Mouse (Mus musculus): Measurements from ENCODE around the gene Pdxp. TPM values are rescaled to one million over a fixed set of nuclear protein-coding genes. Genes with fewer than 3 reads are reported as not detected.
A peak's percentile ranks its signal among the peaks of the same experiment; 100 is the strongest.

Pdxp gene
- 105 and 121 TPM in 2 replicates for polyA plus RNA-seq (2014; fragmentation: Nextera tagmentation; extraction: Ambion mirVana)

- peaks cover 6% of the 10 kb centered on the region for H3K36me3 ChIP-seq (replicated peaks; ENCODE audit: control insufficient read depth, insufficient read depth)
- no peaks in the 10 kb centered on the region for H3K9me3 ChIP-seq (ENCODE audit: control insufficient read depth, low read length)
- peaks cover 28% of the 10 kb centered on the region for H3K4me1 ChIP-seq (replicated peaks; ENCODE audit: control insufficient read depth, insufficient read depth, low read length)
- ATAC-seq (ENCODE audit: low FRiP score) (peak; percentile 95), DNase-seq (ENCODE audit: low spot score) (peak; percentile 96)
- H3K9ac ChIP-seq: peak within 1 kb of the TSS; percentile 87
- WGBS: 1% methylated on average over 47 of the region's 51 CpGs
- H3K4me2 ChIP-seq (replicated peaks): peak within 1 kb of the TSS; percentile 93
- peak within 1 kb of the TSS; percentile 86 for H3K4me3 ChIP-seq (replicated peaks; ENCODE audit: low read length)
- H3K27ac ChIP-seq: peak within 1 kb of the TSS; percentile 98
- no peaks in the 10 kb centered on the region for H3K27me3 ChIP-seq (ENCODE audit: control insufficient read depth, insufficient read depth, low read length)
These were observed at the start of gene Pdxp for GRCm38 (mm10) chr15:78913632-78914090. Gene Pdxp (plus strand): TSS chr15:78913919.

GRCm38 (mm10) chr15:78868398-78868797 is 45.3 kb upstream of the Pdxp start:
- ATAC-seq (ENCODE audit: low FRiP score) (peak; percentile 49; the same call in 1 of the 2 replicates), DNase-seq (ENCODE audit: low spot score) (peak; percentile 61)
- 23% methylated on average over 9 of the region's 9 CpGs for WGBS
- Histone ChIP-seq H3K9ac (no peak overlapping the region), H3K4me3 (replicated peaks; ENCODE audit: low read length) (no peak overlapping the region), H3K4me2 (replicated peaks) (no peak overlapping the region), H3K4me1 (replicated peaks; ENCODE audit: control insufficient read depth, insufficient read depth, low read length) (no peaks in the 10 kb centered on the region; the same call in 1 of the 2 replicates), H3K36me3 (replicated peaks; ENCODE audit: control insufficient read depth, insufficient read depth) (no peaks in the 10 kb centered on the region), H3K27me3 (ENCODE audit: control insufficient read depth, insufficient read depth, low read length) (no peaks in the 10 kb centered on the region), H3K9me3 (ENCODE audit: control insufficient read depth, low read length) (no peaks in the 10 kb centered on the region), H3K27ac (peak overlapping the region; percentile 71)

- ATAC-seq (ENCODE audit: low FRiP score) (peak; percentile 35; the same call in 1 of the 2 replicates), DNase-seq (ENCODE audit: low spot score) (peak; percentile 28)
- Histone ChIP-seq H3K9ac (no peak overlapping the region), H3K4me1 (replicated peaks; ENCODE audit: control insufficient read depth, insufficient read depth, low read length) (no peaks in the 10 kb centered on the region; the same call in 1 of the 2 replicates), H3K27ac (peak overlapping the region; percentile 71), H3K9me3 (ENCODE audit: control insufficient read depth, low read length) (no peaks in the 10 kb centered on the region), H3K4me2 (replicated peaks) (no peak overlapping the region), H3K27me3 (ENCODE audit: control insufficient read depth, insufficient read depth, low read length) (no peaks in the 10 kb centered on the region), H3K4me3 (replicated peaks; ENCODE audit: low read length) (no peak overlapping the region), H3K36me3 (replicated peaks; ENCODE audit: control insufficient read depth, insufficient read depth) (no peaks in the 10 kb centered on the region)
- 35% methylated on average over 7 of the region's 7 CpGs for WGBS
These were observed 44.9 kb upstream of the Pdxp start for GRCm38 (mm10) chr15:78868826-78869233.

GRCm38 (mm10) chr15:78869775-78870174 is 43.9 kb upstream of the Pdxp start:
- ATAC-seq (ENCODE audit: low FRiP score) (no peak), DNase-seq (ENCODE audit: low spot score) (peak; percentile 82)
- no peak overlapping the region for H3K4me3 ChIP-seq (replicated peaks; ENCODE audit: low read length)
- H3K4me2 ChIP-seq (replicated peaks): no peak overlapping the region
- WGBS: 24% methylated on average over 6 of the region's 6 CpGs
- no peaks in the 10 kb centered on the region for H3K9me3 ChIP-seq (ENCODE audit: control insufficient read depth, low read length)
- H3K27me3 ChIP-seq (ENCODE audit: control insufficient read depth, insufficient read depth, low read length): no peaks in the 10 kb centered on the region
- H3K36me3 ChIP-seq (replicated peaks; ENCODE audit: control insufficient read depth, insufficient read depth): no peaks in the 10 kb centered on the region
- H3K9ac ChIP-seq: no peak overlapping the region
- H3K4me1 ChIP-seq (replicated peaks; ENCODE audit: control insufficient read depth, insufficient read depth, low read length): no peaks in the 10 kb centered on the region; the same call in 1 of the 2 replicates
- H3K27ac ChIP-seq: no peak overlapping the region

- DNase-seq (ENCODE audit: low spot score) (peak; percentile 37), ATAC-seq (ENCODE audit: low FRiP score) (no peak)
- WGBS: 63% methylated on average over 5 of the region's 5 CpGs
- no peak overlapping the region for H3K27ac ChIP-seq
- no peak overlapping the region for H3K4me2 ChIP-seq (replicated peaks)
- peaks cover 11% of the 10 kb centered on the region for H3K4me1 ChIP-seq (replicated peaks; ENCODE audit: control insufficient read depth, insufficient read depth, low read length)
- H3K9me3 ChIP-seq (ENCODE audit: control insufficient read depth, low read length): no peaks in the 10 kb centered on the region
- no peak overlapping the region for H3K9ac ChIP-seq
- no peak overlapping the region for H3K4me3 ChIP-seq (replicated peaks; ENCODE audit: low read length)
- no peaks in the 10 kb centered on the region for H3K36me3 ChIP-seq (replicated peaks; ENCODE audit: control insufficient read depth, insufficient read depth)
- no peaks in the 10 kb centered on the region for H3K27me3 ChIP-seq (ENCODE audit: control insufficient read depth, insufficient read depth, low read length)
These were observed 41.6 kb upstream of the Pdxp start for GRCm38 (mm10) chr15:78872021-78872608.

GRCm38 (mm10) chr15:78873803-78874435 is 39.8 kb upstream of the Pdxp start:
- WGBS: 50% methylated on average over 13 of the region's 13 CpGs
- Histone ChIP-seq H3K27me3 (ENCODE audit: control insufficient read depth, insufficient read depth, low read length) (no peaks in the 10 kb centered on the region), H3K4me3 (replicated peaks; ENCODE audit: low read length) (no peak overlapping the region), H3K9ac (no peak overlapping the region), H3K36me3 (replicated peaks; ENCODE audit: control insufficient read depth, insufficient read depth) (no peaks in the 10 kb centered on the region), H3K27ac (no peak overlapping the region), H3K4me1 (replicated peaks; ENCODE audit: control insufficient read depth, insufficient read depth, low read length) (peaks cover 17% of the 10 kb centered on the region), H3K4me2 (replicated peaks) (no peak overlapping the region), H3K9me3 (ENCODE audit: control insufficient read depth, low read length) (no peaks in the 10 kb centered on the region)
- ATAC-seq (ENCODE audit: low FRiP score) (no peak), DNase-seq (ENCODE audit: low spot score) (no peak)

- 77% methylated on average over 8 of the region's 8 CpGs for WGBS
- Histone ChIP-seq H3K9me3 (ENCODE audit: control insufficient read depth, low read length) (no peaks in the 10 kb centered on the region), H3K4me3 (replicated peaks; ENCODE audit: low read length) (no peak overlapping the region), H3K9ac (no peak overlapping the region), H3K27me3 (ENCODE audit: control insufficient read depth, insufficient read depth, low read length) (no peaks in the 10 kb centered on the region), H3K4me1 (replicated peaks; ENCODE audit: control insufficient read depth, insufficient read depth, low read length) (peaks cover 23% of the 10 kb centered on the region), H3K27ac (peak overlapping the region; percentile 99; the same call in 1 of the 2 replicates), H3K36me3 (replicated peaks; ENCODE audit: control insufficient read depth, insufficient read depth) (0 out of 2 replicates have a peak, but pooled peaks cover 4% of the 10 kb centered on the region), H3K4me2 (replicated peaks) (no peak overlapping the region)
- ATAC-seq (ENCODE audit: low FRiP score): no peak
- no peak for DNase-seq (ENCODE audit: low spot score)
These were observed 38.7 kb upstream of the Pdxp start for GRCm38 (mm10) chr15:78874989-78875388.

GRCm38 (mm10) chr15:78875537-78875936 is 38.2 kb upstream of the Pdxp start:
- Histone ChIP-seq H3K4me3 (replicated peaks; ENCODE audit: low read length) (peak overlapping the region; percentile 69; the same call in 1 of the 2 replicates), H3K27me3 (ENCODE audit: control insufficient read depth, insufficient read depth, low read length) (no peaks in the 10 kb centered on the region), H3K4me2 (replicated peaks) (peak overlapping the region; percentile 87), H3K9me3 (ENCODE audit: control insufficient read depth, low read length) (no peaks in the 10 kb centered on the region), H3K4me1 (replicated peaks; ENCODE audit: control insufficient read depth, insufficient read depth, low read length) (peaks cover 23% of the 10 kb centered on the region), H3K9ac (peak overlapping the region; percentile 82), H3K27ac (peak overlapping the region; percentile 99), H3K36me3 (replicated peaks; ENCODE audit: control insufficient read depth, insufficient read depth) (peaks cover 9% of the 10 kb centered on the region; the same call in 1 of the 2 replicates)
- ATAC-seq (ENCODE audit: low FRiP score): no peak
- no peak for DNase-seq (ENCODE audit: low spot score)
- 81% methylated on average over 5 of the region's 5 CpGs for WGBS

GRCm38 (mm10) chr15:78876258-78876696 is 37.4 kb upstream of the Pdxp start:
- peak overlapping the region; percentile 69 for H3K4me3 ChIP-seq (replicated peaks; ENCODE audit: low read length)
- H3K36me3 ChIP-seq (replicated peaks; ENCODE audit: control insufficient read depth, insufficient read depth): peaks cover 16% of the 10 kb centered on the region
- H3K27ac ChIP-seq: peak overlapping the region; percentile 99
- peaks cover 23% of the 10 kb centered on the region for H3K4me1 ChIP-seq (replicated peaks; ENCODE audit: control insufficient read depth, insufficient read depth, low read length)
- H3K9me3 ChIP-seq (ENCODE audit: control insufficient read depth, low read length): no peaks in the 10 kb centered on the region
- H3K27me3 ChIP-seq (ENCODE audit: control insufficient read depth, insufficient read depth, low read length): no peaks in the 10 kb centered on the region
- ATAC-seq (ENCODE audit: low FRiP score) (peak; percentile 28; the same call in 1 of the 2 replicates), DNase-seq (ENCODE audit: low spot score) (peak; percentile 83)
- H3K9ac ChIP-seq: peak overlapping the region; percentile 82
- H3K4me2 ChIP-seq (replicated peaks): peak overlapping the region; percentile 87
- 3% methylated on average over 17 of the region's 17 CpGs for WGBS

All from hindbrain, embryonic 14.5 days (tissue).